Mouse (Mus musculus) duodenum, adult 2 months (tissue): ENCODE data around the gene Chgb. TPM values are rescaled to one million over a fixed set of nuclear protein-coding genes. Genes with fewer than 3 reads are reported as not detected.

Experiments
- polyA plus RNA-seq: library from polyadenylated mRNA; depleted of rRNA; stranded (reverse); fragments of >200 nt; gene quantifications from 2 replicates; pipeline ENCODE4 v1.2.3, GENCODE M21; 2012; ENCODE audit warnings: low replicate concordance; rRNA removed

Gene Chgb
- polyA plus RNA-seq = 12.3 and 16.4 TPM in 2 replicates

DNA sequence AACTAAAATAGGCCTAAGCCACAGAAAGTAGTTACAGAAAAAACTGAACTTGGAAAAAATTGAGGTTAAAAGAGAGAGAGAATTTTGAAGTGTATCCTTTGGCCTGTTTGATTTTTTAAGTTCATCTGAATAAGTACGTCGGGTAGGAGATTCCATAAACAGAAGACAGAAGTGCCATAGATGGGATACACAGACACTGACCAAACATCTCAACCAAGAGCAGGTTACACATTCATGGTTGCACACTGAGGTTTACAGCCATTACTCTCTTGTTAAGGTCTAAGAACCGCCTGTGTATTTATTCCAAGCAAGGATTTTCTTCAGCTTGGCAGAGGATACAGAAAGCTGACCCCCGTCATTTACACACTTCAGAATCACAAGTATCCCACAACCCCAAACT is at the start of gene Chgb:
Gene Chgb (plus strand): TSS at position 301 of the 400 bp plus-strand sequence.

DNA sequence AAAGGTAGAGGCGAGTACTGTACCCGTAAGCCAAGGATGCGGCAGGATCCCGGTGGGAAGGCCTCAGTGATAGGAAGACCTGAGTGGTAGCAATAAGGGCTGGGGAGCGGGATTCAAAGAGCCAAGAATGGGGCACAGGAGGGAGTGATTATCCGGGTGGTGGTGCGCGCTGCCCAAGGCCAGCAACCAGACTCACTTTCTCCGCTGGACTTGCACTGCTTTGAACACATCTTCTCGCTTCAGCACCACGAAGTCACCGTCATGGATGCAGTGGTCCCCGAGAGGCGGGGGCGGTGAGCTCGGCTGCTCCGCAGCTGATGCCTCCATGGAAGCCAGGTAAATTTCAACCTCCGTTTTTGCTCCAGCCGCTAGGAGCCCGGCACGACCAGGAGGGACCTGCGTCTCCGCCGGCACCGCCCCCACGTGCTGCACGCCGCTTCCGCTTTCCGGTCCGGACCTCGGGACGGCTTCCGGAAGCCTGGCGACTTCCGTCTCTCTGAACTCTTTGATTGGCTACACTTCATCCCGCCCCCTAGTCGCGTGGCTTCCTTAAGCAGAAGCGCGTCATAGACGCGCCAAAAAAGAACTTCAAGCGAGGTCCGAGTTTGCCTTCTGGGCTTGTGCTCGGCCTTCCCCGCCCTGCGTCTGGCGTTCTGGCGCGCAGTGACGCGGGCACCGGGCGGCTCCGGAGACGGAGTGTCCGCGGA is 34.7 kb downstream of the Chgb start, which contains the start of the genes Trmt6 and Mcm8:
Gene Trmt6 (minus strand): TSS at position 448 of the 707 bp plus-strand sequence.
Gene Mcm8 (plus strand): TSS at position 534 of the 707 bp plus-strand sequence.

Other genes starting within 250 kb of the Chgb start
- 1.6 and 2.1 TPM in 2 replicates for gene Gpcpd1, start 193.5 kb upstream of the Chgb start, polyA plus RNA-seq
- 6.2 and 13.3 TPM in 2 replicates for gene Shld1, start 94.3 kb upstream of the Chgb start, polyA plus RNA-seq
- gene Trmt6, start 34.8 kb downstream of the Chgb start, polyA plus RNA-seq = 0.28 and 0.55 TPM in 2 replicates
- 0.25 and 0.86 TPM in 2 replicates for gene Mcm8, start 34.9 kb downstream of the Chgb start, polyA plus RNA-seq
- 36.2 and 61.8 TPM in 2 replicates for gene Crls1, start 65.4 kb downstream of the Chgb start, polyA plus RNA-seq
- 0.92 and 1.9 TPM in 2 replicates for gene Lrrn4, start 99.6 kb downstream of the Chgb start, polyA plus RNA-seq
- 7.5 and 12.7 TPM in 2 replicates for gene Fermt1, start 164.6 kb downstream of the Chgb start, polyA plus RNA-seq